Mouse (Mus musculus): ENCODE results near the gene Oog2. TPM values are rescaled to one million over a fixed set of nuclear protein-coding genes. Genes with fewer than 3 reads are reported as not detected.
"Not testable (repeated sequence)": the region's sequence is repeated elsewhere in the genome, so short reads cannot be mapped to it uniquely, and the experiment has no call there.

The Oog2 gene
- polyA plus RNA-seq (2017; shearing (Covaris generic)) = not detected

DNA sequence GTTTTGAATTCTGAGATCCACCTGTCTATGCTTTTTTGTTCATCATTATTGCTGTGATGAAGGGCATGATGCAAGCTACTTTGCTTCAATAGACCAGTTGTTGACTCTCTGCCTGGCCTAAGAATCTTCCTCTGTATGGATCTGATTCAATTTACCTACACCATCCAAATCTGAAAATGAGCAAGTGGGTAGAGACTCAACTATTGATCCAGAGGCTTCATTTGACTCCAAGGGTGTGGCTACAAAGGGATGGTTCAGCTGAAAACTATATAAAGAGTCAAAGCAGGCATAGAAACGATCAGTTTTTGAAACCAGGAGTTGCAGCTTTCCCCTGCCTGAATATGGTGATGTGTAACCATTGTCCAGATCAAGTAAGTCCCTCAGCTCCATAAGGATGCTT, at the start of gene Oog2:
Gene Oog2 (plus strand): TSS at position 301 of the 400 bp plus-strand sequence.
- no peak for ATAC-seq

DNA sequence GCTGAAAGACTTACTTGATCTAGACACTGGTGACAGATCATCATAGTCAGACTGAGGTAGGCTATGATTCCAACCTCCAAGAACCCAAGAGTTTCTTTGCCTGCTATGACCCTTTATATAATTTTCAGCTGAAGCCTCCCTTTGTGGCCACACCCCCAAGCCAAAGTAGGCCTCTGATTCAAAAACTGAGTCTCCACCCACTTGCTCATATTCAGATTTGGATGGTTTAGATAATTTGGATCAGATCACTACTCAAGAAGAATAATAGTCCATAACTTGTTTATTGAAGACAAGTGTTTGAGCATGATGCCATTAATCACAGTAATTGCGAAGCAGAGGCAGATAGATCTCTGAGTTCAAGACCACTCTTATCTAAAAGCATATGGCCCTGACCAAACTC, 28.0 kb upstream of the Oog2 start, which contains the start of gene Oog3:
Gene Oog3 (minus strand): TSS at position 101 of the 400 bp plus-strand sequence.
- no peak for ATAC-seq

DNA sequence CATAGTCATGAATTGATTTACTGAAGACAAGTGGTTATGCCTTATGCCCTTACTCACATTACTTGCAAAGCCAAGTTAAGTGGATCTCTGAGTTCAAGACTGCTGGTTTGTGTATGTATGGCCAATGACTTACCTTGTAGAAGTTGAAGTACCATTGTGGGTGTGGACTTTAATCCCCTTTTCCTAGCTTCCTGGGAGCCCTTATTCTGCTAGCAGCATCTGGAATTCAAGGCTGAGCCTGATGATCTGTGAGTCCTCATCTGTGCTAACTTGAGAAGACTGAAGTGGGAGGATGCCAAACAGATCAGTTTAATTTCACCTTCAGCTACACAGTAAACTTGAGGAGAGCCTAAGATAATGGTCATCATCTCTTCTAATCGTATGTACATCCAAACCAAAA, 22.7 kb downstream of the Oog2 start, which contains the start of gene C87977:
Gene C87977 (minus strand): TSS at position 101 of the 400 bp plus-strand sequence.
- ATAC-seq = not testable (repeated sequence)

Other genes with a start within 250 kb of the Oog2 start
- not detected for gene Pramef25, start 239.7 kb upstream of the Oog2 start, polyA plus RNA-seq (2017; shearing (Covaris generic))
- not detected for gene Gm13101, start 223.8 kb upstream of the Oog2 start, polyA plus RNA-seq (2017; shearing (Covaris generic))
- not detected for gene Pramef17, start 196.3 kb upstream of the Oog2 start, polyA plus RNA-seq (2017; shearing (Covaris generic))
- gene Pramel4, start 131.6 kb upstream of the Oog2 start, polyA plus RNA-seq (2017; shearing (Covaris generic)) = not detected
- not detected for gene Gm13102, start 84.2 kb upstream of the Oog2 start, polyA plus RNA-seq (2017; shearing (Covaris generic))
- not detected for gene Oog3, start 28.1 kb upstream of the Oog2 start, polyA plus RNA-seq (2017; shearing (Covaris generic))
- not detected for gene C87977, start 22.6 kb downstream of the Oog2 start, polyA plus RNA-seq (2017; shearing (Covaris generic))
- gene Pramel5, start 89.8 kb downstream of the Oog2 start, polyA plus RNA-seq (2017; shearing (Covaris generic)) = not detected
- gene Gm13128, start 139.5 kb downstream of the Oog2 start, polyA plus RNA-seq (2017; shearing (Covaris generic)) = not detected
- not detected for gene Gm13119, start 167.2 kb downstream of the Oog2 start, polyA plus RNA-seq (2017; shearing (Covaris generic))
- gene Pramef20, start 187.2 kb downstream of the Oog2 start, polyA plus RNA-seq (2017; shearing (Covaris generic)) = not detected
- gene Pramef12, start 217.7 kb downstream of the Oog2 start, polyA plus RNA-seq (2017; shearing (Covaris generic)) = not detected
- gene 1700012P22Rik, start 248.1 kb downstream of the Oog2 start, polyA plus RNA-seq (2017; shearing (Covaris generic)) = not detected

All from CD4-positive, CD25-positive, alpha-beta regulatory T cell, adult 4 months (primary cell).